Mouse (Mus musculus) liver, embryonic 14.5 days (tissue): Measurements from ENCODE around the gene Pnkd. TPM values are rescaled to one million over a fixed set of nuclear protein-coding genes. Genes with fewer than 3 reads are reported as not detected.
A peak's percentile ranks its signal among the peaks of the same experiment; 100 is the strongest.

Experiments used
- ATAC-seq: fragments of 200-750 bp; cut with Nextera tagmentation; 2 replicates; pipeline ENCODE4 v1.8.0; 2017; ENCODE audit warnings: moderate number of reproducible peaks, mild to moderate bottlenecking, moderate library complexity; ENCODE audit not compliant: insufficient read depth
- DNase-seq, 3 experiments: peaks; one replicate each; pipeline ENCODE4 v3.0.0-alpha.2; 2012 to 2013; ENCODE audit warnings: low read depth in 3 of 3, low spot score in 3 of 3
- H3K27ac ChIP-seq: fragments of 300-500 bp; sonication (generic); 2 replicates; pipeline ENCODE4 v1.5.1; 2014; ENCODE audit warnings: moderate library complexity, mild to moderate bottlenecking, control low read depth, inconsistent platforms
- H3K27me3 ChIP-seq: fragments of 300-500 bp; sonication (generic); 2 replicates; pipeline ENCODE4 v1.6.1; 2014; ENCODE audit warnings: mild to moderate bottlenecking, low read length, moderate library complexity; ENCODE audit not compliant: control insufficient read depth, insufficient read depth
- H3K36me3 ChIP-seq: fragments of 300-500 bp; sonication (generic); replicated peaks from 2 replicates; pipeline ENCODE4 v1.6.1; 2014; ENCODE audit warnings: low read depth; ENCODE audit not compliant: control insufficient read depth, insufficient read depth
- H3K4me1 ChIP-seq, 2 experiments: fragments of 200-500 bp in 1 of 2; fragments of 300-500 bp in 1 of 2; sonication (generic) in 1 of 2; replicated peaks; 2 replicates each; pipeline ENCODE4 v1.6.1; 2012 to 2014; ENCODE audit warnings: antibody characterized with exemption in 1 of 2, inconsistent platforms in 1 of 2, low read length in 1 of 2; ENCODE audit not compliant: control insufficient read depth in 2 of 2, insufficient read depth in 2 of 2
- H3K4me2 ChIP-seq: fragments of 300-500 bp; sonication (generic); 2 replicates; pipeline ENCODE4 v1.6.1; 2014; ENCODE audit warnings: low read depth, mild to moderate bottlenecking, control low read depth, moderate library complexity
- H3K4me3 ChIP-seq, 2 experiments: fragments of 200-500 bp in 1 of 2; fragments of 300-500 bp in 1 of 2; sonication (generic) in 1 of 2; 2 replicates each; pipeline ENCODE4 v1.5.1; 2012 to 2014; ENCODE audit warnings: low read depth in 2 of 2, low read length in 2 of 2, mild to moderate bottlenecking in 2 of 2, control low read depth in 1 of 2, inconsistent platforms in 1 of 2, moderate library complexity in 1 of 2; ENCODE audit not compliant: insufficient read depth in 1 of 2
- H3K9ac ChIP-seq: fragments of 300-500 bp; sonication (generic); replicated peaks from 2 replicates; pipeline ENCODE4 v1.6.1; 2014; ENCODE audit warnings: mild to moderate bottlenecking, control low read depth, moderate library complexity
- H3K9me3 ChIP-seq: fragments of 300-500 bp; sonication (generic); 2 replicates; pipeline ENCODE4 v1.6.1; 2016; ENCODE audit warnings: low read length, mixed read lengths; ENCODE audit not compliant: control insufficient read depth
- CTCF ChIP-seq: IDR thresholded peaks from 2 replicates; pipeline ENCODE4 v1.5.1; 2016; ENCODE audit warnings: antibody characterized with exemption, low read depth, control low read depth
- EP300 ChIP-seq: IDR thresholded peaks from 2 replicates; pipeline ENCODE4 v1.6.1; 2016; ENCODE audit warnings: antibody characterized with exemption, low read depth
- WGBS: fragments of 180-500 bp; shearing (Covaris S2); extraction: QIAGEN DNeasy Blood & Tissue Kit; methylation state at CpG from one replicate; pipeline ENCODE4 v1.1.7; 2014; ENCODE audit not compliant: insufficient replicate concordance; 5-methylcytosine and 5-hydroxymethylcytosine counted together
- microRNA counts: library from miRNA; unstranded; fragments of <30 nt; microRNA quantifications from one replicate; lab custom pipeline; 2016
- microRNA-seq: library from miRNA; unstranded; fragments of <30 nt; microRNA quantifications from one replicate; pipeline ENCODE4, GENCODE M21; 2016
- polyA plus RNA-seq, 2 experiments: library from polyadenylated mRNA; depleted of rRNA in 1 of 2; stranded (reverse) in 1 of 2; unstranded in 1 of 2; fragments of >200 nt; fragmentation: Nextera tagmentation in 1 of 2; extraction: Ambion mirVana in 1 of 2; gene quantifications; 2 replicates each; pipeline versions ENCODE4 v1.2.1 to v1.2.3; 2012 to 2014

Pnkd gene
- polyA plus RNA-seq, 2 experiments: 16.8 to 42.1 TPM

GRCm38 (mm10) chr1:74397268-74397918 is 112.7 kb downstream of the Pnkd start:
- Histone ChIP-seq H3K4me1 (peaks cover 35 to 38% of the 10 kb centered on the region in 2 experiments), H3K4me2 (peak overlapping the region; percentile 89), H3K9me3 (no peaks in the 10 kb centered on the region), H3K36me3 (peaks cover 21% of the 10 kb centered on the region), H3K27me3 (no peaks in the 10 kb centered on the region), H3K27ac (peak overlapping the region; percentile 77), H3K9ac (peak overlapping the region; percentile 71), H3K4me3 (peak overlapping the region; percentile 53 to 77)
- peak; percentile 98 for TF ChIP-seq CTCF
- TF ChIP-seq EP300: peak; percentile 5
- ATAC-seq (peak; percentile 89), DNase-seq (peak; percentile 96 to 97 (median 97))
- under 1% methylated on average over 41 of the region's 41 CpGs for WGBS

- Histone ChIP-seq H3K4me3 (peak overlapping the region; percentile 53 to 77), H3K4me2 (peak overlapping the region; percentile 89), H3K9me3 (no peaks in the 10 kb centered on the region), H3K27ac (peak overlapping the region; percentile 77), H3K27me3 (no peaks in the 10 kb centered on the region), H3K4me1 (peaks cover 32 to 35% of the 10 kb centered on the region in 2 experiments), H3K9ac (peak overlapping the region; percentile 71), H3K36me3 (peaks cover 21% of the 10 kb centered on the region)
- WGBS: 4% methylated on average over 11 of the region's 11 CpGs
- ATAC-seq (peak; percentile 25), DNase-seq (peak in 1 of 3 experiments; percentile 69)
- TF ChIP-seq EP300 (no peak), CTCF (peak; percentile 80)
Observed at GRCm38 (mm10) chr1:74397919-74398451, 113.3 kb downstream of the Pnkd start.

GRCm38 (mm10) chr1:74400531-74400930 is 115.8 kb downstream of the Pnkd start:
- ATAC-seq (no peak), DNase-seq (no peak)
- 63% methylated on average over 3 of the region's 3 CpGs for WGBS
- no peaks in the 10 kb centered on the region for H3K9me3 ChIP-seq
- H3K36me3 ChIP-seq: no peaks in the 10 kb centered on the region; the same call in 1 of the 2 replicates
- no peak overlapping the region for H3K9ac ChIP-seq
- H3K4me1 ChIP-seq: peaks cover 29 to 31% of the 10 kb centered on the region in 2 experiments
- H3K27me3 ChIP-seq: no peaks in the 10 kb centered on the region
- TF ChIP-seq CTCF (no peak), EP300 (no peak)
- peak overlapping the region; percentile 62 for H3K4me2 ChIP-seq
- peak overlapping the region; percentile 53 for H3K27ac ChIP-seq
- H3K4me3 ChIP-seq: no peak overlapping the region

- no peak for ATAC-seq
- Histone ChIP-seq H3K27ac (peak overlapping the region; percentile 53), H3K4me3 (0 out of 4 replicates have a peak overlapping the region, but pooled peaks have one; percentile 3 to 22)
Observed at GRCm38 (mm10) chr1:74401015-74401702, 116.4 kb downstream of the Pnkd start.

More at GRCm38 (mm10) chr1:74401015-74401702, 116.4 kb downstream of the Pnkd start:
- DNase-seq: no peak
- no peaks in the 10 kb centered on the region for H3K27me3 ChIP-seq
- H3K9me3 ChIP-seq: no peaks in the 10 kb centered on the region
- TF ChIP-seq EP300 (no peak), CTCF (no peak)
- H3K4me2 ChIP-seq: peak overlapping the region; percentile 62
- WGBS: 31% methylated on average over 16 of the region's 16 CpGs
- H3K9ac ChIP-seq: peak overlapping the region; percentile 25
- no peaks in the 10 kb centered on the region for H3K36me3 ChIP-seq
- H3K4me1 ChIP-seq: peaks cover 29 to 31% of the 10 kb centered on the region in 2 experiments

MicroRNAs encoded within 50 kb of the gene (microRNA counts, 519-probe panel; counts per million panel counts)
- 6,277 counts per million, percentile 49 among the panel's probes with 10 or more counts for microRNA mmu-miR-26b (lab: Ali Mortazavi, UCI)

Small RNA genes within 50 kb of the gene (microRNA-seq; reads per million reads assigned to microRNA genes)
- 51,598 reads per million, percentile 100 among the genes with 10 or more reads in this experiment for gene Mir26b

Other genes with a start within 250 kb of the Pnkd start
- 7.2 and 8.7 TPM in 2 replicates for gene Tns1, start 160.5 kb upstream of the Pnkd start, polyA plus RNA-seq (2012; rRNA removed)
- gene Tns1, start 160.5 kb upstream of the Pnkd start, polyA plus RNA-seq (2014; fragmentation: Nextera tagmentation; extraction: Ambion mirVana): 15.7 and 20.8 TPM in 2 replicates
- 0.02 and 0.09 TPM in 2 replicates for gene Rufy4, start 159.4 kb upstream of the Pnkd start, polyA plus RNA-seq (2012; rRNA removed)
- gene Rufy4, start 159.4 kb upstream of the Pnkd start, polyA plus RNA-seq (2014; fragmentation: Nextera tagmentation; extraction: Ambion mirVana): 0.04 TPM in 1 of 2 replicates, not detected in the other
- gene Cxcr2, start 130.9 kb upstream of the Pnkd start, polyA plus RNA-seq (2012; rRNA removed): 0.59 and 0.76 TPM in 2 replicates
- 0.44 and 0.51 TPM in 2 replicates for gene Cxcr2, start 130.9 kb upstream of the Pnkd start, polyA plus RNA-seq (2014; fragmentation: Nextera tagmentation; extraction: Ambion mirVana)
- gene Cxcr1, start 90.3 kb upstream of the Pnkd start, polyA plus RNA-seq (2012; rRNA removed): not detected in 2 replicates
- gene Cxcr1, start 90.3 kb upstream of the Pnkd start, polyA plus RNA-seq (2014; fragmentation: Nextera tagmentation; extraction: Ambion mirVana): not detected in 2 replicates
- 58.8 and 95.3 TPM in 2 replicates for gene Arpc2, start 48.8 kb upstream of the Pnkd start, polyA plus RNA-seq (2012; rRNA removed)
- gene Arpc2, start 48.8 kb upstream of the Pnkd start, polyA plus RNA-seq (2014; fragmentation: Nextera tagmentation; extraction: Ambion mirVana): 157 and 160 TPM in 2 replicates
- gene Gpbar1, start 6.4 kb upstream of the Pnkd start, polyA plus RNA-seq (2012; rRNA removed): 0.57 and 1.0 TPM in 2 replicates
- gene Gpbar1, start 6.4 kb upstream of the Pnkd start, polyA plus RNA-seq (2014; fragmentation: Nextera tagmentation; extraction: Ambion mirVana): 0.56 and 1.1 TPM in 2 replicates
- gene Aamp, start 192 bp upstream of the Pnkd start, polyA plus RNA-seq (2012; rRNA removed): 47.3 and 55.8 TPM in 2 replicates
- 84.4 and 89.0 TPM in 2 replicates for gene Aamp, start 192 bp upstream of the Pnkd start, polyA plus RNA-seq (2014; fragmentation: Nextera tagmentation; extraction: Ambion mirVana)
- 6.7 and 10.5 TPM in 2 replicates for gene Tmbim1, start 20.7 kb downstream of the Pnkd start, polyA plus RNA-seq (2012; rRNA removed)
- 10.1 and 11.7 TPM in 2 replicates for gene Tmbim1, start 20.7 kb downstream of the Pnkd start, polyA plus RNA-seq (2014; fragmentation: Nextera tagmentation; extraction: Ambion mirVana)
- gene Catip, start 77.2 kb downstream of the Pnkd start, polyA plus RNA-seq (2012; rRNA removed): 0.05 and 0.10 TPM in 2 replicates
- gene Catip, start 77.2 kb downstream of the Pnkd start, polyA plus RNA-seq (2014; fragmentation: Nextera tagmentation; extraction: Ambion mirVana): not detected in 2 replicates
- gene Slc11a1, start 90.3 kb downstream of the Pnkd start, polyA plus RNA-seq (2012; rRNA removed): 9.2 and 13.7 TPM in 2 replicates
- gene Slc11a1, start 90.3 kb downstream of the Pnkd start, polyA plus RNA-seq (2014; fragmentation: Nextera tagmentation; extraction: Ambion mirVana): 8.3 and 8.7 TPM in 2 replicates
- gene Ctdsp1, start 106.6 kb downstream of the Pnkd start, polyA plus RNA-seq (2012; rRNA removed): 36.0 and 39.6 TPM in 2 replicates
- gene Ctdsp1, start 106.6 kb downstream of the Pnkd start, polyA plus RNA-seq (2014; fragmentation: Nextera tagmentation; extraction: Ambion mirVana): 37.6 and 40.3 TPM in 2 replicates
- gene Vil1, start 124.4 kb downstream of the Pnkd start, polyA plus RNA-seq (2012; rRNA removed): 0.39 and 0.62 TPM in 2 replicates
- gene Vil1, start 124.4 kb downstream of the Pnkd start, polyA plus RNA-seq (2014; fragmentation: Nextera tagmentation; extraction: Ambion mirVana): 0.40 and 0.50 TPM in 2 replicates
- gene Cnot9, start 221.1 kb downstream of the Pnkd start, polyA plus RNA-seq (2012; rRNA removed): 18.4 and 23.8 TPM in 2 replicates
- 39.7 and 42.4 TPM in 2 replicates for gene Cnot9, start 221.1 kb downstream of the Pnkd start, polyA plus RNA-seq (2014; fragmentation: Nextera tagmentation; extraction: Ambion mirVana)